Mouse (Mus musculus) C2C12 (cell line): ENCODE measurements around the gene Hoxa3.

ENCODE experiments used
- CEBPB ChIP-seq: IDR thresholded peaks from one replicate; pipeline ENCODE4 v1.6.1; 2011; ENCODE audit warnings: low read depth, mild to moderate bottlenecking, control low read depth, moderate library complexity
- CTCF ChIP-seq: IDR thresholded peaks from one replicate; pipeline ENCODE4 v1.5.1; 2011; ENCODE audit not compliant: control insufficient read depth, insufficient read depth, insufficient read length
- MAX ChIP-seq: IDR thresholded peaks from one replicate; pipeline ENCODE4 v1.6.1; 2011; ENCODE audit warnings: mild to moderate bottlenecking, control low read depth
- MYOD1 ChIP-seq: IDR thresholded peaks from one replicate; pipeline ENCODE4 v1.6.1; 2011; ENCODE audit warnings: low read depth; ENCODE audit not compliant: control insufficient read depth, insufficient read length
- MYOG ChIP-seq: IDR thresholded peaks from one replicate; pipeline ENCODE4 v1.6.1; 2011; ENCODE audit not compliant: control insufficient read depth, insufficient read length; ENCODE audit errors: extremely low read depth
- USF1 ChIP-seq: IDR thresholded peaks from one replicate; pipeline ENCODE4 v1.6.1; 2011; ENCODE audit warnings: low read depth, mild to moderate bottlenecking, control low read depth, moderate library complexity

GRCm38 (mm10) chr6:52137841-52138535, 75.1 kb downstream of the Hoxa3 start:
- TF ChIP-seq CTCF (no peak), USF1 (no peak), CEBPB (no peak), MAX (no peak), MYOG (no peak), MYOD1 (no peak)
